Mouse (Mus musculus): ENCODE data around the gene Ralgapa2. TPM values are rescaled to one million over a fixed set of nuclear protein-coding genes. Genes with fewer than 3 reads are reported as not detected.

Ralgapa2 gene
- polyA plus RNA-seq, 1 experiment from 2014 or later, result 12.4 TPM

DNA sequence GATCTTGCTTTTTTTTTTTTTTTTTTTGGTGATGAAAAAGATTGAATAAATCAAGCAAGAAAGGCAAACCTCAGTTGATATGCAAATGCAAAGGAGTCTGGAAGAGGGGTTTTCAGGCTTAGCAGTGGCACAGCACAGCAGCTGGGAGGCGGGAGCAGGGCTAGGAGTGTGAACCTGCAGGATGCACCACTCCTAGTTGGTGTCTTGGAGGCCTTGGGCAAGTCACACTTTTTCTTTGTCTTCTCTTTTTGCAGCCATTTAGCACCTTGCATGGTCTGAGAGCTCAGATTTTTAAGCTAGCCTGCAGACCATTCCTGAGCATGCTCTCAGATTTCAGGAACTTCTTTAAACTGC lies 231.2 kb downstream of the Ralgapa2 start:
- Histone ChIP-seq H3K27me3 (ENCODE audit: control insufficient read depth, insufficient read depth, low read depth, low read length) (no peaks in the 10 kb centered on the region), H3K4me1 (ENCODE audit: control insufficient read depth, insufficient read depth, low read length) (peaks cover 27% of the 10 kb centered on the region), H3K36me3 (ENCODE audit: control insufficient read depth, insufficient read depth, low read length) (no peaks in the 10 kb centered on the region), H3K4me3 (ENCODE audit: low read depth, low read length) (no peak overlapping the region), H3K4me2 (ENCODE audit: low read length) (no peak overlapping the region), H3K9ac (ENCODE audit: low read depth, low read length) (no peak overlapping the region), H3K27ac (ENCODE audit: low read length) (no peak overlapping the region), H3K9me3 (replicated peaks; ENCODE audit: control insufficient read depth, low read length, poor library complexity, severe bottlenecking) (no peaks in the 10 kb centered on the region)
- WGBS, result 39% methylated on average over 1 of the region's 1 CpGs
- no peak for ATAC-seq

- Histone ChIP-seq H3K36me3 (ENCODE audit: control insufficient read depth, insufficient read depth, low read length) (no peaks in the 10 kb centered on the region), H3K4me2 (ENCODE audit: low read length) (peak overlapping the region; percentile 7), H3K27ac (ENCODE audit: low read length) (peak overlapping the region; percentile 73), H3K9me3 (replicated peaks; ENCODE audit: control insufficient read depth, low read length, poor library complexity, severe bottlenecking) (no peaks in the 10 kb centered on the region), H3K27me3 (ENCODE audit: control insufficient read depth, insufficient read depth, low read depth, low read length) (no peaks in the 10 kb centered on the region), H3K4me3 (ENCODE audit: low read depth, low read length) (no peak overlapping the region), H3K9ac (ENCODE audit: low read depth, low read length) (no peak overlapping the region), H3K4me1 (ENCODE audit: control insufficient read depth, insufficient read depth, low read length) (peaks cover 27% of the 10 kb centered on the region)
- ATAC-seq, result peak; percentile 57
- 24% methylated on average over 6 of the region's 6 CpGs for WGBS
Measured at GRCm38 (mm10) chr2:146280221-146280920, 231.8 kb downstream of the Ralgapa2 start.

DNA sequence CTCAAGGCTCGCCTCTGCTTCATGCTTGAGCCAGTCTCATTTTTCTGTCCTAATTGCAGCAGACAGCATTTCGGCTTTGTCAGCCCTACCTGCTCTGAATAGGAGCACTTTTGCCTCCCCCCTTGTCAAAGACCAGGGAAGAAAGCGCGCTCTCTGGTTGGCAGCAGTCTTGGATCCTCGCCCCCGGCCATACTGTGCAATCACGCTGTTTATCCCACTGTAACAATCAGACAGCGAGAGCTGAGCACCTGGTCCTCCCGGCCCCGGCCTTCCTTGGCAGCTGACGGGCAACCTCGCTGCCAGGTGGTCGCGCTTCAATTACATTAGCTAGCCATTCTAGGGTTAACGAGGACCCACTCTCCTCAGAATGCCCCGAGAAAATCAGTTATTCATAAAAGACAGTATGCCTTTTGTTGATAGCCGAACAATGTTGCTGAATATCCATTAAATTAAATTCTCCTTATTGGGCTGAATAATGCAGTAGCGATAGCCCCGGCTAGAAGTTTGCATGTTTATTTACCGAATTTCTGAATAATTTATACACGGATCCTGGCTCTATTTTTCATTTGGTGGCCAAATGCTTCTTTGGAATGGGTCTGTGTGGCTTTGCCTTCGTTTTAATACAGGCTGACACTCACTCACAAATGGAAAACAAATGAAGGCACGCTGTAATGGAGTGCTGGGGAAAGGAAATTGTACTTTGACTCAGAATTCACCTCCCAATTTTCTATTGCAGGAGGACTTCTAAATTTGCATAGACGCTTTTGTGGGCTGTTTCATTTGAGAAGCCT lies 232.5 kb downstream of the Ralgapa2 start:
- Histone ChIP-seq H3K4me1 (ENCODE audit: control insufficient read depth, insufficient read depth, low read length) (peaks cover 27% of the 10 kb centered on the region), H3K4me2 (ENCODE audit: low read length) (peak overlapping the region; percentile 37), H3K27me3 (ENCODE audit: control insufficient read depth, insufficient read depth, low read depth, low read length) (no peaks in the 10 kb centered on the region), H3K9ac (ENCODE audit: low read depth, low read length) (peak overlapping the region; percentile 11; the same call in 1 of the 2 replicates), H3K27ac (ENCODE audit: low read length) (peak overlapping the region; percentile 73), H3K9me3 (replicated peaks; ENCODE audit: control insufficient read depth, low read length, poor library complexity, severe bottlenecking) (no peaks in the 10 kb centered on the region), H3K36me3 (ENCODE audit: control insufficient read depth, insufficient read depth, low read length) (no peaks in the 10 kb centered on the region), H3K4me3 (ENCODE audit: low read depth, low read length) (no peak overlapping the region)
- WGBS, result 10% methylated on average over 24 of the region's 24 CpGs
- peak; percentile 87 for ATAC-seq

DNA sequence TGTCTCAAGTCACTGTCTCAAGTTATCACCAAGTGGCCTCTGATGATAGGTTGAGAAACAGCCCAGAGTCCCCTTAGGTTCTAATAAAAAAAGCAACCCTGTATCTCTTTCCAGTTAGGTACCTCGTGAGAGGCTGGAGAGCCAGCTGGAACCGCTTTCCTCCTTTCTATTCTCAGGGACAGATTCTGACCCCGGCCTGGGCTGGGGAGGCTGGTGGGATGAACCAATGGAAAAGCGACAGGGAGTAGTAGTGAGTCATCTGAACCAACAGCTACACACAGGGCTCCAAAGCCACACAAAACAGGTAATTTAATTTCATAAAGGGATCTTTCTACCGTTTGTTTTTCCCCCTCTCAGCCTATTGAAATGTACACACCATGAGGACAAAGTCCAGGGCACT lies 233.8 kb downstream of the Ralgapa2 start:
- no peak for ATAC-seq
- Histone ChIP-seq H3K4me2 (ENCODE audit: low read length) (no peak overlapping the region), H3K4me3 (ENCODE audit: low read depth, low read length) (no peak overlapping the region), H3K4me1 (ENCODE audit: control insufficient read depth, insufficient read depth, low read length) (peaks cover 27% of the 10 kb centered on the region), H3K9me3 (replicated peaks; ENCODE audit: control insufficient read depth, low read length, poor library complexity, severe bottlenecking) (no peaks in the 10 kb centered on the region), H3K36me3 (ENCODE audit: control insufficient read depth, insufficient read depth, low read length) (no peaks in the 10 kb centered on the region), H3K27ac (ENCODE audit: low read length) (peak overlapping the region; percentile 54; the same call in 1 of the 2 replicates), H3K9ac (ENCODE audit: low read depth, low read length) (no peak overlapping the region), H3K27me3 (ENCODE audit: control insufficient read depth, insufficient read depth, low read depth, low read length) (no peaks in the 10 kb centered on the region)
- WGBS, result 45% methylated on average over 5 of the region's 5 CpGs

GRCm38 (mm10) chr2:146266539-146266938 lies 245.6 kb downstream of the Ralgapa2 start:
- ATAC-seq, result no peak

DNA sequence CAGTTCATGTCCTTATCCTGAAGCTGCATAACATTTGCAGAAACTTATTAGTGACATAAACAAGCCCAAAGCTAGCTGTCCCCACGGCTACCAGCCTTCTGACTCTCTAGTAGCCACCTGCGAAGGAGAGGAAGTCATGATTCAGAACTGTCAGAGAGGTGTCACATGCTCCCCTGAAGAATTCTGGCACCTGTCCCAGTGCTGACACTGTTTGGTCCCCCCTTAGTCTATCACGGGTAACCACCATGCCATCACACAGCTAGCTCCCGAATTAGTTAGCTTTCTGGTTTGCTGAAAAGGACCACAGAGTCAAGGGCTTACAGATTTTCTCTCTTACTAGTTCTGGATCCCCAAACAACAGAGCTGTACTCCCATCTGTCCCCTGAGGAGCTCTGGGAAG lies 247.1 kb downstream of the Ralgapa2 start:
- Histone ChIP-seq H3K27ac (ENCODE audit: low read length) (no peak overlapping the region), H3K36me3 (ENCODE audit: control insufficient read depth, insufficient read depth, low read length) (no peaks in the 10 kb centered on the region), H3K9me3 (replicated peaks; ENCODE audit: control insufficient read depth, low read length, poor library complexity, severe bottlenecking) (no peaks in the 10 kb centered on the region), H3K4me1 (ENCODE audit: control insufficient read depth, insufficient read depth, low read length) (peaks cover 14% of the 10 kb centered on the region), H3K4me2 (ENCODE audit: low read length) (no peak overlapping the region), H3K4me3 (ENCODE audit: low read depth, low read length) (no peak overlapping the region), H3K9ac (ENCODE audit: low read depth, low read length) (no peak overlapping the region), H3K27me3 (ENCODE audit: control insufficient read depth, insufficient read depth, low read depth, low read length) (no peaks in the 10 kb centered on the region)
- 79% methylated on average over 4 of the region's 4 CpGs for WGBS
- ATAC-seq, result no peak

More at GRCm38 (mm10) chr2:146266539-146266938, 245.6 kb downstream of the Ralgapa2 start:
- Histone ChIP-seq H3K36me3 (ENCODE audit: control insufficient read depth, insufficient read depth, low read length) (no peaks in the 10 kb centered on the region), H3K9me3 (replicated peaks; ENCODE audit: control insufficient read depth, low read length, poor library complexity, severe bottlenecking) (no peaks in the 10 kb centered on the region), H3K27me3 (ENCODE audit: control insufficient read depth, insufficient read depth, low read depth, low read length) (no peaks in the 10 kb centered on the region), H3K4me2 (ENCODE audit: low read length) (no peak overlapping the region), H3K27ac (ENCODE audit: low read length) (no peak overlapping the region), H3K4me3 (ENCODE audit: low read depth, low read length) (no peak overlapping the region), H3K4me1 (ENCODE audit: control insufficient read depth, insufficient read depth, low read length) (peaks cover 5% of the 10 kb centered on the region), H3K9ac (ENCODE audit: low read depth, low read length) (no peak overlapping the region)
- 94% methylated on average over 3 of the region's 3 CpGs for WGBS

GRCm38 (mm10) chr2:146262966-146263365 lies 249.2 kb downstream of the Ralgapa2 start:
- no peak overlapping the region for H3K4me2 ChIP-seq (ENCODE audit: low read length)
- H3K36me3 ChIP-seq (ENCODE audit: control insufficient read depth, insufficient read depth, low read length), result no peaks in the 10 kb centered on the region
- no peak for ATAC-seq
- no peaks in the 10 kb centered on the region for H3K27me3 ChIP-seq (ENCODE audit: control insufficient read depth, insufficient read depth, low read depth, low read length)
- H3K27ac ChIP-seq (ENCODE audit: low read length), result 0 out of 2 replicates have a peak overlapping the region, but pooled peaks have one; percentile 9
- no peaks in the 10 kb centered on the region for H3K9me3 ChIP-seq (replicated peaks; ENCODE audit: control insufficient read depth, low read length, poor library complexity, severe bottlenecking)
- no peak overlapping the region for H3K9ac ChIP-seq (ENCODE audit: low read depth, low read length)
- H3K4me1 ChIP-seq (ENCODE audit: control insufficient read depth, insufficient read depth, low read length), result peaks cover 28% of the 10 kb centered on the region
- H3K4me3 ChIP-seq (ENCODE audit: low read depth, low read length), result no peak overlapping the region

- no peak overlapping the region for H3K27ac ChIP-seq (ENCODE audit: low read length)
- peak; percentile 72 for ATAC-seq
- peaks cover 36% of the 10 kb centered on the region for H3K4me1 ChIP-seq (ENCODE audit: control insufficient read depth, insufficient read depth, low read length)
Measured at GRCm38 (mm10) chr2:146262215-146262614, 249.9 kb downstream of the Ralgapa2 start.

DNA sequence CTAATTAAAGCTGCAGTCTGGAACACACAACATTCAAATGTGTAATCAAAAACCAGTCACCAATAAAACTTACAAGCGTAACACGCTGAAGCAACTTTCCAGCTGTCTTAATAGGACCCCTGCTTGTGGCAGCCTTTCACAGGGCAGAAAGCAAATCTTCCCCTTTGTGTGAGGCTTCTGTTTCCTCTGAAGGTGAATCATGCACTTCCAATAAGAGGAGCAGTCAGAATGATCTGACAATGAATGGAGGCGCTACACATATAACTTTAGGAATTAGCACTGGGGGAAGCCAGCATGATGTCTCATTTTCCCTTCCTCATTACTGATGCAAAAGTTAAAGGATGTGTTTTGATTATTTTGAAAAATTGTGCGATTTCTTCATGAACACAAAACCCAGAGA lies 251.0 kb downstream of the Ralgapa2 start:
- Histone ChIP-seq H3K4me3 (ENCODE audit: low read depth, low read length) (no peak overlapping the region), H3K9me3 (replicated peaks; ENCODE audit: control insufficient read depth, low read length, poor library complexity, severe bottlenecking) (no peaks in the 10 kb centered on the region), H3K36me3 (ENCODE audit: control insufficient read depth, insufficient read depth, low read length) (no peaks in the 10 kb centered on the region), H3K27me3 (ENCODE audit: control insufficient read depth, insufficient read depth, low read depth, low read length) (no peaks in the 10 kb centered on the region), H3K4me2 (ENCODE audit: low read length) (no peak overlapping the region), H3K9ac (ENCODE audit: low read depth, low read length) (no peak overlapping the region), H3K4me1 (ENCODE audit: control insufficient read depth, insufficient read depth, low read length) (peaks cover 43% of the 10 kb centered on the region), H3K27ac (ENCODE audit: low read length) (no peak overlapping the region)
- WGBS, result 45% methylated on average over 4 of the region's 4 CpGs
- no peak for ATAC-seq

More at GRCm38 (mm10) chr2:146262215-146262614, 249.9 kb downstream of the Ralgapa2 start:
- Histone ChIP-seq H3K4me3 (ENCODE audit: low read depth, low read length) (no peak overlapping the region), H3K4me2 (ENCODE audit: low read length) (no peak overlapping the region), H3K36me3 (ENCODE audit: control insufficient read depth, insufficient read depth, low read length) (no peaks in the 10 kb centered on the region), H3K9ac (ENCODE audit: low read depth, low read length) (no peak overlapping the region), H3K9me3 (replicated peaks; ENCODE audit: control insufficient read depth, low read length, poor library complexity, severe bottlenecking) (no peaks in the 10 kb centered on the region), H3K27me3 (ENCODE audit: control insufficient read depth, insufficient read depth, low read depth, low read length) (no peaks in the 10 kb centered on the region)
- 11% methylated on average over 10 of the region's 10 CpGs for WGBS

Measured in midbrain, embryonic 16.5 days (tissue).